Mouse (Mus musculus): ENCODE data around the gene Dbndd1. TPM values are rescaled to one million over a fixed set of nuclear protein-coding genes. Genes with fewer than 3 reads are reported as not detected.
"Not testable (repeated sequence)": the region's sequence is repeated elsewhere in the genome, so short reads cannot be mapped to it uniquely, and the experiment has no call there.

Dbndd1 gene
- polyA plus RNA-seq, 1 experiment = 0.16 TPM

DNA sequence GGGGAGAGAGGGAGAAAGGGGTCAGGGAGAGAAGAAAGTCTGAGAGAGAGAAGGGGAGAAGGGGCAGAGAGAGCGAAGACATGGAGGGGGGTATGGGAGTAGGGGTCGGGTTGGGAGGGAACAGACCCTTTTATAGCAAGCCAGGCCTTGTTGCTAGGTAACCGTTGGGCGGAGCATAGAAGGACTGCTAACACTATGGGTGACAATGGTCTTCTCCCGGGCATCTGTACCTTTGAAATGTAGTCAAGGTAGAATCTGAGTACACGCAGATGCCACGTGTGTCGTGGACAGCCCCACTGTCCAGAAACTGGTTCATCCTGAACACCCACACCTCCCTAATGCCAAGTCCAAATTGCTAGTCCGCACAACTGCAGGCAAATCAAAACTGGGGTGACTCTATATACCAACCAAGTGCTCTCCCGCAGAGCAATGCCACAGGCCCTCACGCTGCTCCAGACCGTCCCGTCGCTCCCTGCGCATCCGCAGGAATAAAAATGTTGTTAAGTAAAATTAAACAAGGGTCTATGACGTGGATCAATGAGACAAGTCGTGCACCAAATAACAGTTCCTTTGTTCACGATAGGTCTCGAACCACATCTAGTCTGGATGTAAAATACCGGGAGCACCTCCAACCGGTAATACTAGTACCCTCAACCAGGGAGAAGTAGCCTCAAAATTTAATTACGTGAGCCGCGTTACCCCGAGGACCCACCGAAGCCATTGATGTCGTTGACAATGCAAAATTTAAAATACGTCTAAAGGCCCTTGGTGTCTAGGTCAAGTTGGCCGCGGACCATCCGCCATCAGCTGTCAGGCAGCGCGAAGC, 38.1 kb downstream of the Dbndd1 start:
- H3K27me3 ChIP-seq (ENCODE audit: control insufficient read depth, insufficient read depth, low read length) = no peaks in the 10 kb centered on the region
- H3K27ac ChIP-seq (ENCODE audit: insufficient read depth, low read depth, low read length) = peak overlapping the region; percentile 11; the same call in 1 of the 2 replicates
- H3K4me1 ChIP-seq (ENCODE audit: control insufficient read depth, insufficient read depth, insufficient read length, low read length) = peaks cover 7% of the 10 kb centered on the region; the same call in 1 of the 2 replicates
- 6% methylated on average over 34 of the region's 34 CpGs for WGBS
- TF ChIP-seq CTCF (IDR thresholded peaks at IDR 0.05; ENCODE audit: extremely low read depth, insufficient read length, insufficient replicate concordance, low read depth, low read length) (no peak), POLR2A (IDR thresholded peaks at IDR 0.05; ENCODE audit: low read depth, low read length) (no peak)
- peaks cover 5% of the 10 kb centered on the region; the same call in 1 of the 2 replicates for H3K36me3 ChIP-seq (ENCODE audit: control insufficient read depth, insufficient read depth, low read length)
- peak overlapping the region; percentile 79 for H3K4me3 ChIP-seq (ENCODE audit: low read depth, low read length)

DNA sequence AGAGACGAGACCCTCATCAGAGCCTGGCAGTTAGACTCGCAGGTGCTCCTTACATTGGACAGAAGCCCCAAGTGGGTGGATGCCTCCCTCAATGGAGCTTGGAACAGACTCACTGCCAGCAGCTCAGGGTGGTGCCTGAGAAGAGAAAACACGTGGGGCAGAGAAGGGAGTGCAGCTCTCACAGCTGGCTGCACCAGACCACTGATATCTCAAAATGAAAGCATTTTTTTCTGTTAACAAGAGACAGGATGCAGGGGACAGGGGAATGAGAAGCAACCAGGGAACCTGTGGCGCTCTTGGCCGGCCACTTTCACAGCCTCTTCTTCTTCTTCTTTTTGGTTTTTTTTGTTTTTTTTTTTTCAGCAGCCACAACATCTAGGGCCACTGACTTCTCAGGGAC, 40.7 kb downstream of the Dbndd1 start:
- H3K36me3 ChIP-seq (ENCODE audit: control insufficient read depth, insufficient read depth, low read length); H3K4me1 ChIP-seq (ENCODE audit: control insufficient read depth, insufficient read depth, insufficient read length, low read length); H3K27me3 ChIP-seq (ENCODE audit: control insufficient read depth, insufficient read depth, low read length); H3K4me3 ChIP-seq (ENCODE audit: low read depth, low read length); H3K27ac ChIP-seq (ENCODE audit: insufficient read depth, low read depth, low read length): not testable (repeated sequence)
- 65% methylated on average over 5 of the region's 5 CpGs for WGBS

DNA sequence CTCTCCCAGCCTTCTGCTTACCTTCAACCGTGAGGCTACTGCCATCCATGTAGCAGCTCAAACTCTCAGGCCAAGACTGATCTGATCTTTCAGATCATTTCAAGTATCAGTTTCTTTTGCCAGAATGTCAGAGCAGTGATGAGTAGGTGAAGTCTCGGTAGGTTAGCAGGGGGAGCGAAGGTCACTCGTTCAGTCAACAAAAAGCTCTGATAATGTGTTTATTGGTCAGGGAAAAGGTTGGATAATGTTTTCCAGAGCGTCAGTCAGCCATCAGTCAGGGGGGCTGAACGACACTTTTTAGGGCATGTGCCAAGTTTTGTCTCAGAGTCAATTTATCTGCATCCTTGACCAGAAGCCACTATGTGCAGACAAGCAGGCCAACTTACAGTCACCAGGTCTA, 42.3 kb downstream of the Dbndd1 start:
- not testable (repeated sequence) for H3K4me1 ChIP-seq (ENCODE audit: control insufficient read depth, insufficient read depth, insufficient read length, low read length); H3K27me3 ChIP-seq (ENCODE audit: control insufficient read depth, insufficient read depth, low read length); H3K27ac ChIP-seq (ENCODE audit: insufficient read depth, low read depth, low read length); H3K36me3 ChIP-seq (ENCODE audit: control insufficient read depth, insufficient read depth, low read length); H3K4me3 ChIP-seq (ENCODE audit: low read depth, low read length)
- WGBS = 26% methylated on average over 6 of the region's 6 CpGs

DNA sequence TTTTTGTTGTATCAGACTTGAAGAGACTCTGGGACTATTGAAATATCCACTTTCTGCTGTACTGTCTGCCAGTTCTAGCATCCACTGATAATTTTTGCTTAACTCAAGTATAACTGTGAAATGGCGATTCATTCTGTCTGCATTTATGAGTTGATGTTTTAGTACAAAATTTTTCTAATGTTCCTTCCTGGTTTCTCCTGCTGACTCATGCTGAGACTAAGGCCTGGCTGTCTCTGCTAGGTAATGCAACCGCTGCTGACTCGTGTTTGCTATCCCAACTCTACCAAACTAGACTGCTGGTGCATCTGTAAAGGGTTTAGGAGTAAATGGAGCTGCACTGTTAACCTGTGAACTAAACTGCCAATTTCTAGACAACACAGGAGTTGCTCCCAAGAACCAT, 47.8 kb downstream of the Dbndd1 start:
- 54% methylated on average over 3 of the region's 3 CpGs for WGBS

DNA sequence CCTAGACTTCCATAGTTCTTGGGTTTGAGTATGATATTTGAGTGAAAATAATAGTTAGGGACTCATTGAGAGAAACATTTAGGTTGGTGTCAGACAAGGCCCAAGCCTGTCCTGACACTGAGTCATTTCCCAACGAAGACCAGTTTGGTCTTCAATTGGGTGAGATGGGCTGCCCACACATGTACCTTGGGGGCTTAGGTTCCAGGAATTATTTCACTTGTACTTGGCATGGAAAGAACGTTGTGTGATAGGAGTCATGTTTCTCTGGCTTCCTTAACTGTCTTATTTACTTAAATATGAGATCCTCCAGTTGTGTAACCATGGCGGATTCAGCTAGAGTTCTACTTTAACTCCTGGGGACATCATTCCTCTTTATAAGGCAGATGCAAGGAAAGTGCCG, 51.6 kb downstream of the Dbndd1 start:
- WGBS = 85% methylated on average over 4 of the region's 4 CpGs
- H3K4me3 ChIP-seq (ENCODE audit: low read depth, low read length) = no peak overlapping the region
- no peaks in the 10 kb centered on the region for H3K27me3 ChIP-seq (ENCODE audit: control insufficient read depth, insufficient read depth, low read length)
- H3K36me3 ChIP-seq (ENCODE audit: control insufficient read depth, insufficient read depth, low read length) = peaks cover 11% of the 10 kb centered on the region
- TF ChIP-seq POLR2A (IDR thresholded peaks at IDR 0.05; ENCODE audit: low read depth, low read length) (no peak), CTCF (IDR thresholded peaks at IDR 0.05; ENCODE audit: extremely low read depth, insufficient read length, insufficient replicate concordance, low read depth, low read length) (no peak)
- no peaks in the 10 kb centered on the region for H3K4me1 ChIP-seq (ENCODE audit: control insufficient read depth, insufficient read depth, insufficient read length, low read length)
- no peak overlapping the region for H3K27ac ChIP-seq (ENCODE audit: insufficient read depth, low read depth, low read length)

More for the DNA sequence above, 47.8 kb downstream of the Dbndd1 start:
- H3K36me3 ChIP-seq (ENCODE audit: control insufficient read depth, insufficient read depth, low read length) = no peaks in the 10 kb centered on the region
- H3K27me3 ChIP-seq (ENCODE audit: control insufficient read depth, insufficient read depth, low read length) = no peaks in the 10 kb centered on the region
- no peak overlapping the region for H3K4me3 ChIP-seq (ENCODE audit: low read depth, low read length)
- TF ChIP-seq POLR2A (IDR thresholded peaks at IDR 0.05; ENCODE audit: low read depth, low read length) (no peak), CTCF (IDR thresholded peaks at IDR 0.05; ENCODE audit: extremely low read depth, insufficient read length, insufficient replicate concordance, low read depth, low read length) (no peak)
- H3K27ac ChIP-seq (ENCODE audit: insufficient read depth, low read depth, low read length) = no peak overlapping the region
- no peaks in the 10 kb centered on the region for H3K4me1 ChIP-seq (ENCODE audit: control insufficient read depth, insufficient read depth, insufficient read length, low read length)

Other genes starting within 250 kb of the Dbndd1 start
- gene Fanca, start 196.9 kb downstream of the Dbndd1 start, polyA plus RNA-seq (2012; rRNA removed) = 10.9 and 14.1 TPM in 2 replicates
- 20.9 and 56.2 TPM in 2 replicates for gene Spire2, start 182.8 kb downstream of the Dbndd1 start, polyA plus RNA-seq (2012; rRNA removed)
- gene Tcf25, start 141.7 kb downstream of the Dbndd1 start, polyA plus RNA-seq (2012; rRNA removed) = 82.6 and 128 TPM in 2 replicates
- gene Mc1r, start 108.4 kb downstream of the Dbndd1 start, polyA plus RNA-seq (2012; rRNA removed) = not detected in 2 replicates
- gene Tubb3, start 104.0 kb downstream of the Dbndd1 start, polyA plus RNA-seq (2012; rRNA removed) = 5.5 and 9.5 TPM in 2 replicates
- 14.9 and 18.4 TPM in 2 replicates for gene Def8, start 91.9 kb downstream of the Dbndd1 start, polyA plus RNA-seq (2012; rRNA removed)
- 10.5 and 16.6 TPM in 2 replicates for gene Afg3l1, start 37.6 kb downstream of the Dbndd1 start, polyA plus RNA-seq (2012; rRNA removed)
- 1.5 and 2.1 TPM in 2 replicates for gene Gas8, start 3.4 kb upstream of the Dbndd1 start, polyA plus RNA-seq (2012; rRNA removed)
- gene Rhou, start 138.5 kb upstream of the Dbndd1 start, polyA plus RNA-seq (2012; rRNA removed) = 18.3 and 35.3 TPM in 2 replicates